Mouse (Mus musculus): ENCODE results near the gene Nlgn1. TPM values are rescaled to one million over a fixed set of nuclear protein-coding genes. Genes with fewer than 3 reads are reported as not detected.

Nlgn1 gene
- polyA plus RNA-seq, 1 experiment from 2014 or later = 0.50 TPM

GRCm38 (mm10) chr3:25707380-25707779, 624.9 kb downstream of the Nlgn1 start:
- Histone ChIP-seq H3K27ac (ENCODE audit: low read length) (no peak overlapping the region), H3K9ac (replicated peaks; ENCODE audit: low read depth) (no peak overlapping the region), H3K27me3 (replicated peaks; ENCODE audit: insufficient read depth, low read length) (no peaks in the 10 kb centered on the region), H3K36me3 (ENCODE audit: insufficient read depth, low read length) (no peaks in the 10 kb centered on the region), H3K4me2 (replicated peaks; ENCODE audit: low read depth, low read length) (no peak overlapping the region), H3K4me1 (ENCODE audit: insufficient read depth, low read depth, low read length) (no peaks in the 10 kb centered on the region), H3K9me3 (ENCODE audit: low read length) (no peaks in the 10 kb centered on the region), H3K4me3 (ENCODE audit: low read depth, low read length) (no peak overlapping the region)
- TF ChIP-seq CTCF (IDR thresholded peaks at IDR 0.05) (no peak), EP300 (IDR thresholded peaks at IDR 0.05) (no peak)
- ATAC-seq (no peak), DNase-seq (ENCODE audit: low spot score) (no peak)
- 21% methylated on average over 2 of the region's 2 CpGs for WGBS

GRCm38 (mm10) chr3:25697231-25697630, 635.0 kb downstream of the Nlgn1 start:
- 80% methylated on average over 1 of the region's 1 CpGs for WGBS
- DNase-seq (ENCODE audit: low spot score) = no peak
- Histone ChIP-seq H3K27me3 (replicated peaks; ENCODE audit: insufficient read depth, low read length) (no peaks in the 10 kb centered on the region), H3K4me3 (ENCODE audit: low read depth, low read length) (no peak overlapping the region), H3K4me1 (ENCODE audit: insufficient read depth, low read depth, low read length) (no peaks in the 10 kb centered on the region), H3K4me2 (replicated peaks; ENCODE audit: low read depth, low read length) (no peak overlapping the region), H3K27ac (ENCODE audit: low read length) (no peak overlapping the region), H3K36me3 (ENCODE audit: insufficient read depth, low read length) (no peaks in the 10 kb centered on the region), H3K9ac (replicated peaks; ENCODE audit: low read depth) (no peak overlapping the region), H3K9me3 (ENCODE audit: low read length) (no peaks in the 10 kb centered on the region)
- TF ChIP-seq EP300 (IDR thresholded peaks at IDR 0.05) = no peak
- TF ChIP-seq CTCF (IDR thresholded peaks at IDR 0.05) = no peak
- no peak for ATAC-seq

GRCm38 (mm10) chr3:25688789-25689464, 643.3 kb downstream of the Nlgn1 start:
- 55% methylated on average over 6 of the region's 6 CpGs for WGBS

GRCm38 (mm10) chr3:25683696-25684095, 648.6 kb downstream of the Nlgn1 start:
- no peak overlapping the region for H3K9ac ChIP-seq (replicated peaks; ENCODE audit: low read depth)
- H3K27ac ChIP-seq (ENCODE audit: low read length) = no peak overlapping the region
- DNase-seq (ENCODE audit: low spot score) (no peak), ATAC-seq (no peak)
- no peaks in the 10 kb centered on the region for H3K27me3 ChIP-seq (replicated peaks; ENCODE audit: insufficient read depth, low read length)
- H3K4me1 ChIP-seq (ENCODE audit: insufficient read depth, low read depth, low read length) = no peaks in the 10 kb centered on the region
- no peak overlapping the region for H3K4me2 ChIP-seq (replicated peaks; ENCODE audit: low read depth, low read length)
- no peaks in the 10 kb centered on the region for H3K9me3 ChIP-seq (ENCODE audit: low read length)
- WGBS = 86% methylated on average over 2 of the region's 2 CpGs
- H3K4me3 ChIP-seq (ENCODE audit: low read depth, low read length) = no peak overlapping the region
- TF ChIP-seq CTCF (IDR thresholded peaks at IDR 0.05) = no peak
- no peaks in the 10 kb centered on the region for H3K36me3 ChIP-seq (ENCODE audit: insufficient read depth, low read length)

More at GRCm38 (mm10) chr3:25688789-25689464, 643.3 kb downstream of the Nlgn1 start:
- Histone ChIP-seq H3K9me3 (ENCODE audit: low read length) (no peaks in the 10 kb centered on the region), H3K4me2 (replicated peaks; ENCODE audit: low read depth, low read length) (no peak overlapping the region), H3K4me1 (ENCODE audit: insufficient read depth, low read depth, low read length) (no peaks in the 10 kb centered on the region), H3K4me3 (ENCODE audit: low read depth, low read length) (no peak overlapping the region), H3K27me3 (replicated peaks; ENCODE audit: insufficient read depth, low read length) (no peaks in the 10 kb centered on the region), H3K9ac (replicated peaks; ENCODE audit: low read depth) (no peak overlapping the region), H3K36me3 (ENCODE audit: insufficient read depth, low read length) (no peaks in the 10 kb centered on the region), H3K27ac (ENCODE audit: low read length) (no peak overlapping the region)
- no peak for DNase-seq (ENCODE audit: low spot score)
- no peak for ATAC-seq
- no peak for TF ChIP-seq EP300 (IDR thresholded peaks at IDR 0.05)
- no peak for TF ChIP-seq CTCF (IDR thresholded peaks at IDR 0.05)

- Histone ChIP-seq H3K27ac (ENCODE audit: low read length) (no peak overlapping the region), H3K9ac (replicated peaks; ENCODE audit: low read depth) (no peak overlapping the region), H3K36me3 (ENCODE audit: insufficient read depth, low read length) (no peaks in the 10 kb centered on the region), H3K4me3 (ENCODE audit: low read depth, low read length) (no peak overlapping the region), H3K4me2 (replicated peaks; ENCODE audit: low read depth, low read length) (no peak overlapping the region), H3K4me1 (ENCODE audit: insufficient read depth, low read depth, low read length) (no peaks in the 10 kb centered on the region), H3K9me3 (ENCODE audit: low read length) (no peaks in the 10 kb centered on the region), H3K27me3 (replicated peaks; ENCODE audit: insufficient read depth, low read length) (no peaks in the 10 kb centered on the region)
- WGBS = 39% methylated on average over 2 of the region's 2 CpGs
- TF ChIP-seq CTCF (IDR thresholded peaks at IDR 0.05) (no peak), EP300 (IDR thresholded peaks at IDR 0.05) (peak; percentile 27; the same call in 1 of the 2 replicates)
- DNase-seq (ENCODE audit: low spot score) (peak; percentile 48), ATAC-seq (peak; percentile 49)
These were observed 652.9 kb downstream of the Nlgn1 start for GRCm38 (mm10) chr3:25679373-25679772.

GRCm38 (mm10) chr3:25675888-25676287, 656.4 kb downstream of the Nlgn1 start:
- Histone ChIP-seq H3K4me2 (replicated peaks; ENCODE audit: low read depth, low read length) (no peak overlapping the region), H3K9ac (replicated peaks; ENCODE audit: low read depth) (no peak overlapping the region), H3K27ac (ENCODE audit: low read length) (no peak overlapping the region), H3K4me1 (ENCODE audit: insufficient read depth, low read depth, low read length) (no peaks in the 10 kb centered on the region), H3K27me3 (replicated peaks; ENCODE audit: insufficient read depth, low read length) (no peaks in the 10 kb centered on the region), H3K4me3 (ENCODE audit: low read depth, low read length) (no peak overlapping the region), H3K9me3 (ENCODE audit: low read length) (no peaks in the 10 kb centered on the region), H3K36me3 (ENCODE audit: insufficient read depth, low read length) (no peaks in the 10 kb centered on the region)
- WGBS = 63% methylated on average over 10 of the region's 10 CpGs
- DNase-seq (ENCODE audit: low spot score) (peak; percentile 7), ATAC-seq (no peak)
- TF ChIP-seq EP300 (IDR thresholded peaks at IDR 0.05) = no peak
- TF ChIP-seq CTCF (IDR thresholded peaks at IDR 0.05) = no peak

All from lung, postnatal 0 days (tissue).